Comparison of ENCODE assay signal across 8 mouse cellular contexts in genomic region chr5:120252551-120252950, GRCm38 (mm10).
DNase-seq lines count a peak whose midpoint lies in the region; ATAC-seq lines count a peak whose summit lies in the region.

No protein-coding gene starts in this region.

- no peak overlapping the region; the same call in 1 of the 2 replicates for H3K9ac ChIP-seq in midbrain, embryonic 11.5 days (ENCODE audit: low read length)

- peaks cover 48% of the 10 kb centered on the region for H3K27me3 ChIP-seq in midbrain, embryonic 11.5 days (ENCODE audit: control insufficient read depth, insufficient read depth, low read length)

- 0 out of 2 replicates have a peak, but pooled peaks have one; percentile 55 for ATAC-seq in midbrain, embryonic 11.5 days (ENCODE audit: low FRiP score)

- no peak overlapping the region for H3K4me3 ChIP-seq in midbrain, embryonic 11.5 days (ENCODE audit: low read depth, low read length)

- H3K4me2 ChIP-seq in midbrain, embryonic 11.5 days = peak overlapping the region; percentile 35; the same call in 1 of the 2 replicates

- intact Hi-C loops in gastrocnemius, postnatal 14 days (cut with DNase I; ENCODE audit: low total_unique reads) = no loop called here

- WGBS in midbrain, embryonic 11.5 days = 11% methylated on average over 8 of the region's 8 CpGs

- no peaks in the 10 kb centered on the region for H3K9me3 ChIP-seq in midbrain, embryonic 11.5 days (ENCODE audit: control insufficient read depth, low read length)

- peak; percentile 4 for DNase-seq in ovary, postnatal 14 days (ENCODE audit: low spot score)
- DNase-seq in ovary, postnatal 36 days (ENCODE audit: low spot score) = no peak
- DNase-seq in embryo, embryonic 9.5 days (ENCODE audit: extremely low spot score) = peak; percentile 57
- peak; percentile 8 for DNase-seq in kidney, adult 11 months
- DNase-seq in midbrain, embryonic 11.5 days (ENCODE audit: low spot score, missing footprints) = peak; percentile 94
- no peak for DNase-seq in layer of hippocampus, adult 9-11 months
- DNase-seq in gastrocnemius, postnatal 14 days = no peak
- no peak for DNase-seq in adrenal gland, adult 18-20 months (ENCODE audit: low spot score in 2 of 2)

- no peak overlapping the region for H3K27ac ChIP-seq in midbrain, embryonic 11.5 days (ENCODE audit: low read depth, low read length)

- peaks cover 3% of the 10 kb centered on the region; the same call in 1 of the 2 replicates for H3K4me1 ChIP-seq in midbrain, embryonic 11.5 days (ENCODE audit: control insufficient read depth, insufficient read depth, low read length)

- no peaks in the 10 kb centered on the region for H3K36me3 ChIP-seq in midbrain, embryonic 11.5 days (ENCODE audit: control insufficient read depth, insufficient read depth, low read length)

Comparison
In these comparisons a context has a peak if more than half of its experiments do, and no peak if none do; other contexts are left out.
1. DNase-seq: peak in ovary, postnatal 14 days (single experiment), embryo, embryonic 9.5 days (single experiment), kidney, adult 11 months (single experiment) and midbrain, embryonic 11.5 days (single experiment); none in ovary, postnatal 36 days (single experiment), layer of hippocampus, adult 9-11 months (single experiment), gastrocnemius, postnatal 14 days (single experiment) and adrenal gland, adult 18-20 months (0 of 2).